Mouse (Mus musculus) thymus, adult 2 months (tissue): Measurements from ENCODE around the gene Mboat1.

Source experiments
- CTCF ChIP-seq: fragments of 200-500 bp; IDR thresholded peaks from 2 replicates; pipeline ENCODE4 v1.5.1; 2012; ENCODE audit warnings: mild to moderate bottlenecking, control low read depth, low read length, moderate library complexity, borderline replicate concordance; ENCODE audit not compliant: control insufficient read depth, poor library complexity, insufficient read depth; ENCODE audit errors: extremely low read depth
- POLR2A ChIP-seq: fragments of 200-500 bp; IDR thresholded peaks from 2 replicates; pipeline ENCODE4 v1.6.1; 2012; ENCODE audit warnings: mild to moderate bottlenecking, low read length, control low read depth, moderate library complexity; ENCODE audit not compliant: control insufficient read depth, poor library complexity, insufficient read depth; ENCODE audit errors: extremely low read depth

DNA sequence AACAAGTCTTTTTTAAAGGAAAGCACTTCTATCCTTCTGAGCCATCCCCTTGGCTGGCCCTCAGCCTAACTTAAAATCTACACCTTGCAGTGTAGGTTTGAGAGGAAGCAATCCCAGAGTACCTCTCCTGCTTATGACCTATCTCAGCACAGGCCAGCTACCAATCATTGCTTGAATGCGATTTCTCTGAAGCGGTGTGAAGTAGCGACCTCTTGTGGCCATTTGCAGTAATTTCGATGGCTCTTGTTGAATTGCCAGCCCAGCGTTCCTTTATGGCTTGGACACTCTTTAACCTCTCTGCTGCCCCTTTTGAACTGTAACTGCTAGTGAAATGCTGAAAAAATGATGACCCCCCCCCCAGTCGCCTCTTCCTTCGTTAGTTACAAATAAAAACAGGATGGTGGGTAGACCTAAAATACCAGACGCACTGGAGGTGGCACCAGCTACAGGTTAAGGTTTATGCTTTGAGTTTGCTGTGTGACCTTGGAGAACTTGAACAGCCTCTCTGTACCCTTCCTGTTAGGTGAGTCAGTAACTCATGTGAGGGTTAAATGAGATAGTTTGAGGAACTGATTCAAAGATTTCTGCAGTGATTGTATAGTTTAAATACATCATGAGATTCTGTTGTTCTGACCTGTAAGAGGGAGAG is 123.7 kb downstream of the Mboat1 start:
- TF ChIP-seq POLR2A (no peak), CTCF (no peak)
